Mouse (Mus musculus) cerebellum, adult 18-20 months (tissue): ENCODE results near the gene Gsdmc3.
"Not testable (repeated sequence)": the region's sequence is repeated elsewhere in the genome, so short reads cannot be mapped to it uniquely, and the experiment has no call there.

ENCODE experiments used
- DNase-seq, 2 experiments: peaks; one replicate each; pipeline ENCODE4 v3.0.0; 2021

The Gsdmc3 gene

DNA sequence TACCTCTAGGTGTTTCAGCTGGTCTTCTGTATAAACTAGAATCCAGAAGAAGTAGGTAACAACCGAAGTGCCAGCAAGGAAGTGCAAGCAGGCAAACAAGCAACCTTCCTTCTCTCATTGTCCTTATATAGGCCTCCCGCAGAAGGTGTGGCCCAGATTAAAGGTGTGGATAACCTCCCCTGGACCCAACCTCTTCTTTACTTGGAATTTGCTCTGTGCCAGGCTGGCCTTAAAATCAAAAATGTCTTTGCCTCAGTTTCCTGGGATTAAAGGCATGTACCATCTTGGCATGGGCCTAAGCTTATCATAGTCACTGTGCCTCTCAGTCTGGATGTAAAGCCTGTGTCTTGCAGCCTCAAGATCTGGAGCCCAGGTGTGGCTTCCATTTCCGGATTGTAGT is at the start of gene Gsdmc3:
Gsdmc3 (minus strand) TSS at position 101 of the 400 bp plus-strand sequence.
- DNase-seq, result not testable (repeated sequence)

DNA sequence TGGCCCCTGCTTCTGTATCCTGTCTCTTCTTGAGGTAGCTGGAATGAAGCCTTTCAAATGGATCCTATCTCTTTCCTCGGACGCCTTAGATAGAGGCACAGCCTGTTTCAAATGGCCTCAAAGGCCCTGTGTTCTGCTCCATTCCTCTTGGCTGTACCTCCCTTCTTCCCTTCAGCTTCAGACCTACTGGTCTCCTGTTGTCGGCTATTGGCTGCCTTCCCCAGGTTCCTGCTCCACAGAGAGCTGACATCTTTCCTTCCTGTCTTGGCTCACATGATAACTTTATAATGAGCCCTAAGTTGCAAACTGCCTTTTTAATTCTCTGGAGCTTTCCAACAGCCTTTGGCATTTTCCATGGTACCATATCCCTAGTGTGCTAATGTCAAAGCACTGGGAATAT is 47.8 kb upstream of the Gsdmc3 start:
- peak; percentile 28 to 44 for DNase-seq

DNA sequence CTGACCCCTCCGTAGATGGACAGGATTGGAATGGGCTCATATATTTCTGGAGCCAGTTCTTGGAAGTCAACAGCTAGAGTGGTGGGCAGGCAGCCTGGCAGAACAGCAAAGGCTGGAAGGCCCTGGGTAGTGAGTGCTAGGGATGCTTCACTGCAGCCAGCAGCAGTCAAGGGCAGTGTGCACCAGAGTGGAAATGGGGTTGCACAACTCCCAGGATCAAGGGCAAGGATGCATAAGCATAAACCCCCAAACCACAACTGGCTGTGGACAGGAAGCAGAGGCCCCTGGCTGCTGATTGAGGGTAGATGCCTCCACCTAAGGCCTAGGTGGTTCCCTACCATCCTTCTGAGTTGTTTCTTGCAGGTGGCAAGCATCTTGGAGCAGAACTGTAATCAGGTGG is 46.1 kb upstream of the Gsdmc3 start:
- no peak for DNase-seq

DNA sequence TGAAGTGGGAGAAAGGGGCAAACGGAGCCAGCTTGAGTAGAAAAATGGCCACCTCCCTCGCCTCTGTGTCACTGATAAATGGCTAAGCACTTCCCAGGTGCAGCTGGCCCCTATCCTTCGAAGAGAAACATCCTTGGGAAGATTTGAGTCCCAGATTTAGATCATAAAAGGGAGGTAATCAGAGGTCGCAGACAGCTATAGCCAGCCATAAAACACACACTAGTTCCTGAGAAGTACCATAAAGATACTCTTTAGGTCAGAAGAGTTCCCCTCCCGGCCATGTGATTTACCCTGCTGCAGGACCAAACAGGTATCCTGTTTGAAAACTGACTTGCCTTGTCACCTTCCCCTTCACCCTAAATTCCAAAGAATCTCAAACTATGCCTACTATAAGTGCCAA is 43.3 kb upstream of the Gsdmc3 start:
- not testable (repeated sequence) for DNase-seq

DNA sequence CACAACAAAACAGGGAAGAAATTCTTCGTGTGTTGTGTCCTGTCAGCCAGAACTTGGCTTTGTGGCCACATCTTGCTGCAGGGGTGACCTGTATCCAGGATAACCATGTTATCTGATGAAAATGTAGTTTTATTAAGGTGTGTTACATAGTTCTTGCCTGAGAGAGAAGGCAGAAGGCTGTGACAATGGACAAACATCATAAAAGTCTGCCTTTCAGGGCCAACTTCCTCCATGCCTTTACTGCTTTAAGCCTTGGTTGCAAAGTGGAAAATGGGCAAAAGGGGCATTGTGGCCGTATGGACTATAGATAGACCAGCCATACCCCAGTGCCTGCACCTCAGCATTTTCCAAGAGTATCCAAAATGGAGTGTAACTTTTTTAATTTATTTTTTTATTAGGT is 41.4 kb upstream of the Gsdmc3 start:
- not testable (repeated sequence) for DNase-seq

DNA sequence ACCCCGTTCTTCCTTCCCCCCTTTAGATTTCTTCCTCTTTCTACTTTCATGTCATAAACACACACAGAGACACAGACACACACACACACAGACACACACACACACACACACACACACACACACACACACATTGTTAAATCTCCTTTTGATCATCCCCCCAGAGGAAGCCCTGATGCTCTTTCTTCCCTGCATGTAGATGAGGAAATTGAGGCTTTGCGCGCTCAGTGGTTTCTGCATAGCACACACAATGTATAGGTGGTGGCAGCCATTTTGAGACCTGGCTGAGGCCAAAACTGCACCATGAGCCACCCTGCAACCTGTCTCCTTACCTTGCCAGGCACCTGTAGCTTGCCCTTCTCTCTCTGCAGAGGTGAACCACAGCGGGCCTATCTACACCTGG is 38.2 kb upstream of the Gsdmc3 start:
- not testable (repeated sequence) for DNase-seq

DNA sequence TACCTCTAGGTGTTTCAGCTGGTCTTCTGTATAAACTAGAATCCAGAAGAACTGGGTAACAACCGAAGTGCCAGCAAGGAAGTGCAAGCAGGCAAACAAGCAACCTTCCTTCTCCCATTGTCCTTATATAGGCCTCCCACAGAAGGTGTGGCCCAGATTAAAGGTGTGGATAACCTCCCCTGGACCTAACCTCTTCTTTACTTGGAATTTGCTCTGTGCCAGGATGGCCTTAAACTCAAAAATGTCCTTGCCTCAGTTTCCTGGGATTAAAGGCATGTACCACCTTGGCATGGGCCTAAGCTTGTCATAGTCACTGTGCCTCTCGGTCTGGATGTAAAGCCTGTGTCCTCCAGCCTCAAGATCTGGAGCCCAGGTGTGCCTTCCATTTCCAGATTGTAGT is 33.8 kb upstream of the Gsdmc3 start, which contains the start of gene Gsdmc4:
Gsdmc4 (minus strand) TSS at position 101 of the 400 bp plus-strand sequence.
- DNase-seq, result not testable (repeated sequence)

DNA sequence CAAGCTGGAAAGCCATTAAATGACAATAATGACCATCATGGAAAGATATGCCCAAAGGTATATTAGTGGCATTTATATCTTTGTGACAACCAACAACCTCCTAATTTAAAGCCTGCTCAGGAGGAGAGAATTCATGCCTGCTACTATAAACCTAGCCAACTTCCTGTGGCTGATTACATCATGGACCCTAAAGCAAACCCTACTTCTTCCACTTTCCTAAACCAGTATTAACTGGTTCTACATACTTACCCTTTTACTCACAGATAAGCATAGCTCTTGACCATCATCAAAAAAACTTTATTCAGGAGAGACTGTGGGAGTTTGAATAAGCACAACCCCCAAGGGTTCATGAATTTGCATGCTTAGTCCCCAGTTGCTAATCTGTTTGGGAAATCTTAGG is 31.5 kb upstream of the Gsdmc3 start:
- not testable (repeated sequence) for DNase-seq

DNA sequence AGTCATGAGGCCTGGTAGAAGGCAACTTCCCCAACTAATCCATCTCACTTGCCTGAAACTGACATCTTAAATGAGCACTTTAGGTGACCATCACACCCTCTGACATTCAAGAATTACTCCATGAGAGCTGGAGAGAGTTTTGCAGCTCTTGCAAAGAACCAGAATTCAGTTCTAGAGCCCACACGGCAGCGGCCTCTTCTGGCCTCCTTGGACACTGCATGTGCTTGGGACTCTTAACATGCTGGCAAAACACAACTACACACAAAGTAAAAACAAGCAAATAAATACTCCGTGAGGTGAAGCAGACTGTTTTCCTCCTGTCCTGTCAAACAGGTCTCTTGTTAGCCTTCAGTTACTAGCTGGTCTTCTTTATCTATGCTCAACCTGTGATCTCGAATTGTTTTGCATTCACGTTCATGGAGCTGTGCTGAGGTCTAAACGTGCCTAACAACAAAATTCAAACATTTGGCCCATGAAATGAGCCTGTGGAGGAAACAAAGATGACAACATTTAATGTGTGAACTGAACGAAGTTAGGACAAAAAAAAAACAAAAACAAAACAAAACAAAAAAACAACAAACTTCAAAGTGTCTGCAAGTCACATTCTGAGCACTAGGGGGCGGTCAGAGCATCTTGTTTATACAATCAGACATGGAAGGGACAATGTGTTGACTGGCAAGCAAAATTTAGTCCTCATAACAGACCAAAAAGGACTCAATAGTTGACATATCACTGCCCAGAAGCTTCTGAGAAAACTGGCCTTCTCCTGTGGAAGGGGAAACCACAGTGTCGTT is 17.4 kb upstream of the Gsdmc3 start:
- peak; percentile 32 to 46 for DNase-seq

DNA sequence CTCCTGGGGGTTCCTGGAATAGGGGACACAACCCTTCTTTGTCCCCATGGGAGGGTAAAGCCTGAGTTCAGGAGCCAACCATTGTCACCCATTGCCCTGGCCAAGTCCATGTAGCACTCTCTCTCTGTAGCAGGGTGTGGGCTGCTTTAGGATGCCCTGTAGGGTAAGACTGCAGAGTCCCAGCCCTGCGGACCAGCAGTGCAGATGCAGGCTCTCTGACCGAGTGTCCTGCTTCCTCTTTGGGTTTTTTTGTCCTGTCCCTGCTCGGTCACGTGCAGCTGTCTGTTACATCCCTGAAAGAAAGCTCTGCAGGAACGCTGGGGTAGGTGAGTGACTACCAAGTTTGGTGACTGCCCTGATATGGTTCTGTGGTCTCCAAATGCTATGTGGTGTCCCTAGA is 10.1 kb upstream of the Gsdmc3 start:
- DNase-seq, result not testable (repeated sequence)

DNA sequence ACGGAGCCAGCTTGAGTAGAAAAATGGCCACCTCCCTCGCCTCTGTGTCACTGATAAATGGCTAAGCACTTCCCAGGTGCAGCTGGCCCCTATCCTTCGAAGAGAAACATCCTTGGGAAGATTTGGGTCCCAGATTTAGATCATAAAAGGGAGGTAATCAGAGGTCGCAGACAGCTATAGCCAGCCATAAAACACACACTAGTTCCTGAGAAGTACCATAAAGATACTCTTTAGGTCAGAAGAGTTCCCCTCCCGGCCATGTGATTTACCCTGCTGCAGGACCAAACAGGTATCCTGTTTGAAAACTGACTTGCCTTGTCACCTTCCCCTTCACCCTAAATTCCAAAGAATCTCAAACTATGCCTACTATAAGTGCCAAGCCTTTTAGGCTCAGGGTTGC is 9.6 kb upstream of the Gsdmc3 start:
- DNase-seq, result not testable (repeated sequence)

DNA sequence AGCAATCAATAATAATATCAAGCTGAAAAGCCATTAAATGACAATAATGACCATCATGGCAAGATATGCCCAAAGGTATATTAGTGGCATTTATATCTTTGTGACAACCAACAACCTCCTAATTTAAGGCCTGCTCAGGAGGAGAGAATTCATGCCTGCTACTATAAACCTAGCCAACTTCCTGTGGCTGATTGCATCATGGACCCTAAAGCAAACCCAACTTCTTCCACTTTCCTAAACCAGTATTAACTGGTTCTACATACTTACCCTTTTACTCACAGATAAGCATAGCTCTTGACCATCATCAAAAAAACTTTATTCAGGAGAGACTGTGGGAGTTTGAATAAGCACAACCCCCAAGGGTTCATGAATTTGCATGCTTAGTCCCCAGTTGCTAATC is 2.2 kb downstream of the Gsdmc3 start:
- DNase-seq, result not testable (repeated sequence)

DNA sequence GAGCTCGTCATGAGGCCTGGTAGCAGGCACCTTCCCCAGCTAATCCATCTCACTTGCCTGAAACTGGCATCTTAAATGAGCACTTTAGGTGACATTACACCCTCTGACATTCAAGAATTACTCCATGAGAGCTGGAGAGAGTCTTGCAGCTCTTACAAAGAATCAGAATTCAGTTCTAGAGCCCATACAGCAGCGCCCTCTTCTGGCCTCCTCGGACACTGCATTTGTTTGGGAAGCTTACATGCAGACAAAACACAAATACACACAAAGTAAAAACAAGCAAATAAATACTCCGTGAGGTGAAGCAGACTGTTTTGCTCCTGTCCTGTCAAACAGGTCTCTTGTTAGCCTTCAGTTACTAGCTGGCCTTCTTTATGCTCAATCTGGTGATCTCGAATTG is 16.4 kb downstream of the Gsdmc3 start:
- DNase-seq, result not testable (repeated sequence)
